Mouse (Mus musculus) left cerebral cortex, adult 6 months (tissue): Measurements from ENCODE around the gene Gm17174. TPM values are rescaled to one million over a fixed set of nuclear protein-coding genes. Genes with fewer than 3 reads are reported as not detected.

Experiments
- long read RNA-seq, 2 experiments: library from polyadenylated mRNA; unstranded; transcript quantifications; one replicate each; pipeline ENCODE4 v2.0.0; 2019 to 2020
- polyA plus RNA-seq: library from polyadenylated mRNA; unstranded; fragments of <200 nt; fragmentation: Nextera tagmentation; gene quantifications from 2 replicates; pipeline ENCODE4 v1.2.3, GENCODE M21; 2021

Gm17174 gene
- not detected in 2 replicates for polyA plus RNA-seq
- long read RNA-seq, experiment 1, result 0 reads
- long read RNA-seq, experiment 2, result 0 reads

GRCm38 (mm10) chr14:51592039-51592438 is at the start of gene Gm17174:
Gene Gm17174, minus strand, starts transcription at chr14:51592139.

GRCm38 (mm10) chr14:51635566-51635965 is 43.6 kb upstream of the Gm17174 start, which contains the start of gene Gm4181:
Gene Gm4181, minus strand, starts transcription at chr14:51635666.

GRCm38 (mm10) chr14:51611210-51611609 is 19.3 kb upstream of the Gm17174 start, which contains the start of gene Gm17078:
Gene Gm17078, minus strand, starts transcription at chr14:51611310.

GRCm38 (mm10) chr14:51573963-51574362 is 18.0 kb downstream of the Gm17174 start, which contains the start of gene Gm17175:
Gene Gm17175, minus strand, starts transcription at chr14:51574063.

GRCm38 (mm10) chr14:51552490-51552889 is 39.4 kb downstream of the Gm17174 start, which contains the start of gene Gm5622:
Gene Gm5622, plus strand, starts transcription at chr14:51552790.

Other genes with a start within 250 kb of the Gm17174 start
- not detected in 2 replicates for gene Gm7247, start 230.4 kb downstream of the Gm17174 start, polyA plus RNA-seq
- not detected in 2 replicates for gene Vmn2r88, start 181.3 kb downstream of the Gm17174 start, polyA plus RNA-seq
- not detected in 2 replicates for gene Vmn2r89, start 140.3 kb downstream of the Gm17174 start, polyA plus RNA-seq
- not detected in 2 replicates for gene Gm5622, start 39.3 kb downstream of the Gm17174 start, polyA plus RNA-seq
- gene Gm17175, start 18.1 kb downstream of the Gm17174 start, polyA plus RNA-seq, result not detected in 2 replicates
- gene Gm17078, start 19.2 kb upstream of the Gm17174 start, polyA plus RNA-seq, result not detected in 2 replicates
- gene Gm4181, start 43.5 kb upstream of the Gm17174 start, polyA plus RNA-seq, result not detected in 2 replicates
- gene Gm17079, start 103.3 kb upstream of the Gm17174 start, polyA plus RNA-seq, result not detected in 2 replicates
- gene Gm5800, start 125.0 kb upstream of the Gm17174 start, polyA plus RNA-seq, result not detected in 2 replicates
- not detected in 2 replicates for gene Ang4, start 181.5 kb upstream of the Gm17174 start, polyA plus RNA-seq
- gene AY358078, start 207.9 kb upstream of the Gm17174 start, polyA plus RNA-seq, result not detected in 2 replicates